Mouse (Mus musculus) gastrocnemius, adult 8-10 months (tissue): ENCODE data around the gene Abtb2. TPM values are rescaled to one million over a fixed set of nuclear protein-coding genes. Genes with fewer than 3 reads are reported as not detected.

ENCODE experiments used
- DNase-seq, 2 experiments: peaks; one replicate each; pipeline ENCODE4 v3.0.0; 2022; ENCODE audit warnings: low spot score in 2 of 2
- total RNA-seq, 4 experiments: library from RNA; stranded (reverse); gene quantifications; 2 replicates each; pipeline ENCODE4 v1.2.4; 2022

Gene Abtb2
- total RNA-seq, 4 experiments from 2014 or later = 5.1 to 8.8 (median 7.5) TPM

DNA sequence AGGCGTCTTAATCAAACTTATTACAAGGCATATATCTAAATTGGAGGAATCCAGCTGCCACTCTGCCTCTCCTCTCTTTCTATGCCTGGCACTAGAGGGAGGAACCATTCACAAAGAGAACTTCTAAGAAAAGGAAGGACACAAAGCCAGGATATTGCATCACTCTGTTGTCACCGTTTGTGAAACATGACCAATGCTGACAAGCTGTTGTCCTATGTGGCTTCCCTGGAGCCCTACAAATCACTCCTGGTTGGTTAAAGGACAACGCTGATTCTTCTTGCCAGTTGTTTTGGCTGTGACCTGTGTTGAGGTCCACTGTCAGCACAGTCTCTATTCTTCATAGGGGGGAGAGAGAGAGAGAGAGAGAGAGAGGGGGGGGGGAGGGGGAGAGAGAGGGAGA, 17.2 kb downstream of the Abtb2 start:
- no peak for DNase-seq

DNA sequence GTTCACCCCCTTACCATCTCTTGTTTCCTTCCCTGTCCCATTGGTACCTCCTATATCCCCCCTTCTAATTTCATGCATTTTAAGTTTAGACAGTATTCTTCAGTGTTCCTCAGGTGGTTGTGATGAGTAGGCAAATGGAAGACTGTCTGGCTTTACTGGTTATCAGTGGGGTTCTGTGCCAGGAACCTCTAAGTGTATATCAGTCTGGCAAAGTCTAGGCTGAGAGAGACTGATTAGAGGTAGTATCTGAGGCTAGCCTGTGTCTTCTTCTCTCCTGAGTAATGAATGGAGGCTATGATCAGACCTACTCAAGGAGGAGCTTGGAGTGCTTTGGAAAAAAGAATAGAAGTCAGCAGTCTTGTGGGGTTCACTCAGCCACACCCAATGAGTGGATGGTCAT, 18.0 kb downstream of the Abtb2 start:
- DNase-seq = no peak

GRCm38 (mm10) chr2:103586423-103586822, 20.3 kb downstream of the Abtb2 start:
- DNase-seq = no peak

DNA sequence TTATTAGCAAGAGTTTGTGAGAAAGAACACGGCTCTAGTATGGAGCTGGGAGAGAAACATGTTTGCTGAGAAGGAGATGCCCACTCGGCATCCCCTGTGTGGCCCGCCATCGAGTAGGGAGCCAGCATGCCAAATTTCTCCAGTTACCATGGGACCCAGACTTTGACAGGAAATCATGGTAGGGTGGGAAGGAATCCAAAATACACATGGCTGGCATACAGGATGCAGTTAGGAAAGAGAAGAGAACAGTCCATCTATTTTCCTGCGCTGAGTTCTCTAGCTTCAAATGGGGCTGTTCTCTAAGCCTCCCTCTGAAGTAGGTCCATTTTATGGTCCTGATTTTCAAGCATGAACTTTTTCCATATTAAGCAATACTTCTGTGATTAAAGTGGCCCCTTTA, 22.7 kb downstream of the Abtb2 start:
- no peak for DNase-seq

DNA sequence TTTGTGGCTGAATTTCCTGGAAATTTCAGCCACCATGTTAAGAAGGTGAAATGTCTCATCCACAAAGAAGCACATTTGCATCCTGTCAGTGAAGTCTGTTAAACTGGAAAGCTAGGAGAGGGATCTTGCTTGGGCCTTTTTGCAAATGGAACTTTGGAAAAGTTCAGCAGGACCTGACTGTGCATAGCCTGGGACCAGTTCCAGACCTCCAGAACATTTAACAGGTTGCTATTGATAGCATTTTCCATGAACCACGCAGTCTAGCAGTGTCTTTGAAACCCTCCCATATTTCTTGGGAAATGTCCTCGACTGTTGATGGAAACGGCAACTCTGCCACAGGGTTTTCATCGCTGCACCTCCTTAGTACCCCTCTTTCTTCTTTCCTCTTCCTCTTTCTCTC, 23.3 kb downstream of the Abtb2 start:
- DNase-seq = no peak

DNA sequence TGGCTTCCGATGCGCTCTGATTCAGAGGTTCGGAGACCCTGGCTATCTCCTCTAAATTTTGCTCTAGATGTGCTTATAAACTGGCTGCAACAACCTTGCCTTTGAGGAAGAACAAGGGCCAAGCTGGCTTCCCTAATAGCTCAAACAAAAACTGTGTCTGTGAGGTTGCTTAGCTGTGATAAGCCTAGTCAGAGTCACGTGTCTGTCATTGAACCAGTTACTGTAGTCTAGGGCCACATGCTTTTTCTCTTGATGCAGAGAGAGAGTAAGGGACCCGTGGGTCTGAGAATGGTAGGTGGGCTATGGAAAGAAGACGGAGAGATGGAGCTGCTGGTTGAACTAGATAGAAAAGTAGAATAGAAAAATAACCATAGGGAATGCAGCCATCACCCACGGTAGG, 24.5 kb downstream of the Abtb2 start:
- DNase-seq = no peak

- no peak for DNase-seq
Observed at GRCm38 (mm10) chr2:103591742-103592590, 25.9 kb downstream of the Abtb2 start.

- no peak for DNase-seq
Observed at GRCm38 (mm10) chr2:103592591-103592929, 26.4 kb downstream of the Abtb2 start.

DNA sequence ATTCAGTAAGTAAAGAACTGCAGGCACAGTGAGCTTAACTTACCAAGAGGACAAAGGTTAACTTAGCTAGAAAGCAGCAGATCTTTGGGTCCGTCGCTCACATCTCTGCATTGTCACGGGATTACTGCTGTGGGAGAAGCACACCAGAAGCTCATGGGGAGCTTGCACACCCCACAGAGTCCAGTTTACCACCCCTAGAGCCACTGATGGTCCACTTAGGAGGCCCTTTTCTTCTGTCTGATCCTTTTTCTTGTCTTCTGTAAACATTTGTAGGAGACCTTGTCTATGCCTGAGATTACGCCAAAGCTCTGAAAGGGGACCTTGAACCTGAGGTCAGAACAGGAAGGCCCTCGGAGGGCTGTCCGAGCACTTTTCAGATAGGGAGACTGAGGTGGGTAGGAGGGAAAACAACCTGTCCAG, 28.5 kb downstream of the Abtb2 start:
- no peak for DNase-seq

GRCm38 (mm10) chr2:103595028-103595651, 29.0 kb downstream of the Abtb2 start:
- DNase-seq = no peak

- DNase-seq = no peak
Observed at GRCm38 (mm10) chr2:103599296-103599695, 33.2 kb downstream of the Abtb2 start.

DNA sequence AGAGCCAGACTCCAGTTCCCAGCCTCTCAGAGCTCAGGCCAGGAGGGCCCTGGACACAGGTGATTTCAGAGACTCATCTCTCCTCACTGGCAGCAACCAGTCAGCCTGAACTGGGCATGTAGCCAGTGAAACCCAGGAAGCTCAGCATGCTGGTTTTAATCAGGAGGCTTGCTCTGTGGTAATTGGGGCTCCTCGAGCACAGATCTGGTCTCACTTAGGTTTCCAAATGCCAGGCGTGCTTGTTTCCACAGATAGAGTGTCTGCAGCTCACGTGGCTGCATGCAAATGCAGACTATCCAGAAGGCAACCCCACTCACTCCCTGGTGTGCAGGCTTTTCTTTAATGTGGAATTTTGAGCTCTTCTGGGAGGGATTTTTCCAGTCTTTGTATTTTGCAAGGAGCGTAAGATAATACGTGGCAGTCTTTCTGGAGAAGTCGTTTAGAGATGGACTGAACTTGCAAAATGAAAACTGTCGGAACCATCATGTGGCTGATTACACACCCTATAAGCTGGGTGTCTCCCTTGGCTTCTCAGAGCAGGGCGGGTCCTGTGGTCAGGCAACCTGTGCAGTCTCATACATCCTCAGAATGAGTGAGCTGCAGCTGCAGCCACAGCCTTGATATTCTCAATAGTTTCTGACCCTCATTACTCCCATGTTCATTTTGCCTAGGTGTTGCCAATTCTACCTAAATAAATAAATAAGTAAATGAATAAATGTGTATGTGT, 34.2 kb downstream of the Abtb2 start:
- DNase-seq = peak; percentile 57 to 73

- DNase-seq = no peak
Observed at GRCm38 (mm10) chr2:103601126-103601525, 35.0 kb downstream of the Abtb2 start.

- no peak for DNase-seq
Observed at GRCm38 (mm10) chr2:103601531-103601930, 35.4 kb downstream of the Abtb2 start.

DNA sequence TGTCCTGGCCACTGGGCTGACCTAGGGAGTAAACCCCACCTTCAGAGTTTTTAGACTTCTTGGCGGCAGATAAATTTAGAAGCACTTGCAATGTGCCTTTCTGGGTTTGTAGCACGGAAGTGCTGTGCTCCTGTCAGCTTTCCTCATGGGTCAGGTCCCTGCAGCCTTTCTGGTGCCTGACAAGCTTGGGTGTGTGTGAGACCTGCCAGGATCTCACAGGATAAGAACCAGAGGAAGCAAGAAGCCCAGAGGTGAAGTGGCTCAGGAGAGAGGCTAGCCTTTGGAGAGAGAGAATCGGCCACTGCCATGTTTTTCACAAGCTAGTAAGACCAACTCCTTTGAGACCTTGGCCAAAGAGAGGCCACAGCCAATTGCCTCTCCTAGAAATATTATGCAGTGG, 37.1 kb downstream of the Abtb2 start:
- no peak for DNase-seq

DNA sequence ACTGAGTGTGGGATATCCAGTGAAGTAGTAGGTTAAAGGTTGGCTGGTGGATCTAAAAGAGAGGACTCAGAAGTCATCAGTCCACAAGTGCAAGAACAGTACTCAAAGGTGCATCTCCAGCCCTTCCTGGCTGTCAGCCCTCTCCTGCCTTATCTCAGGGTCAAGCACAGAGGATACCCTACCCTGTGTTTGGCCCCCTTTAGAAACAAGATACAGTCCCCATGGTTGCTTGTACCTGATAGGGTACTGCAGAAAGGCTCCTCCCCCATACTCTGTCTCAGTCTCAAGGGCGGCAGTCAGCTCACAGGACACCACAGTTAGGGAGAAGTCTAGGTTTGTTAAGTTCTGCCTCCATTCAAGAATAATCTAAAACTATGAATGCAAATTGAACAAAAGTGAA, 37.8 kb downstream of the Abtb2 start:
- DNase-seq = no peak

- DNase-seq = no peak
Observed at GRCm38 (mm10) chr2:103605805-103606498, 39.8 kb downstream of the Abtb2 start.

- DNase-seq = no peak
Observed at GRCm38 (mm10) chr2:103607926-103608325, 41.8 kb downstream of the Abtb2 start.

DNA sequence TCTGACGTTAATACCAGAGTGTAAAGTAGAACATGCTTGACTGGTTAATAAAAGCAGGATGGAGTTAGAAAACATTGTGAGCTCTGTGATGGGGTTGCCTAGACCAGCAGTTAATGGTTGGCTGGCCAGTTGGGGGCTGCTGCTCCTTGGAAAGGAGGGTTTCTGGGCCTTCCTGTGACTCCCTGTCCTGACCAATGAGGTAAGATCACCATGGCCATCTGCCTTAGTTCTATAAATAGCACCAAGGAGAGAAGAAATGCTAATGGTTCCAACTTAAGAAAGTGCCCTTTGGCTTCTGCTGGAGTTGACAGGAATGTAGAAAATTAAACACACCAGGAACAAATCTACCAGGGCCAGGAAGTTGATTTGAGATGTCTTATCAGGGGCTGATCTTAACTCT, 42.8 kb downstream of the Abtb2 start:
- DNase-seq = no peak

DNA sequence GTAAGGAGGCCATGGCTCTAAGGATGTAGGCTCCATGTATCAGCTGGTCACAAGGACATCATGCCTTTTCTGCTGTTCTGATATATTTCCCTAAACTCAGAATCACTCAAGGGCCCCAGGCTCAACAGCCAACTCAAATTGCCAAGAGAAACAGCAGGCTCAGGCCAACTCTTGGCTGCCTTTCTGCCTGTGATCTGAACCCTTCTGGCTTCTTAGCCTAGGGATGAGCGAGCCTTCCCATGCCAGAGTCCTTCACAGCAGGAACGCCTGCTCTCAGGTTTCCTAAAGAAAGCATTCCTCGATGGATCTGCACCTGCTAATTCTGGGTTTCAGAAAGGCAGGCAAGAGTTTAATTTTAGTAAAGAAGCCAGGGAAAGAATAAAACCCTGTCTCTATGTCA, 43.4 kb downstream of the Abtb2 start:
- DNase-seq = peak; percentile 33 to 59

GRCm38 (mm10) chr2:103610831-103611535, 44.9 kb downstream of the Abtb2 start:
- no peak for DNase-seq
